Mouse (Mus musculus): Measurements from ENCODE around the gene Slc39a1.
"Not testable (repeated sequence)": the region's sequence is repeated elsewhere in the genome, so short reads cannot be mapped to it uniquely, and the experiment has no call there.

Gene Slc39a1

DNA sequence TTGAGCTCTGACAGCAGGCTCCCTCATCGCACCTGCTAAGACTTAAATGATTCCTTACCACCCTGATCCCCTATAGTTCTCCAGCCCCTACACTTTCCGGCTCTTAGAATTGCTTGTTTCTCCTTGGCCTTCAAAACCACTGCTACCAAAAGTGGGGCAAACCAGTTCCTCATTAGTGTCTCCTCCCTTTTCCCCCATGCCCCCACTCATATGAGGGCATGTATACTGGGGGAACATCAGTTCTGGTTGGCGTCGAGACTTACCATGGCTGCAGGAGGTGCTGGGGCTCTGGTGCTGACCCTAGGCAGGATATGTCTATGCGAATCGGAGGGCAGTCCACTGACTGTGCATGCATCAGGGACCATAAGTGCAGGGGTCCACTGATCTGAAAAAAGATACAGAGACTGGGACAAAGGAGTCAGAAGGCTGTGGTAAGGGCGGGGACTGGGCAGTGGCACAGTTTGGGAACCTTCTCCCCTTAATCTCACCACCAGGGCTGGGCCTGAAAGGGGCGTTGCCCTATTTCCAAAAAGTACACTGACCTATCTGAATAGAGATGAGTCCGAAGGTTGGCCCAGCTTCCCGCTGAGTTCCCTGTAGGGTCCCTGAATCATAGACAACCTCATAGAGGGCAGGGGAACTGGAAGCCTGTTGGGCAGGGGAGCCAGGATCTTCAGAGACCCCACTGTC, 6.2 kb upstream of the Slc39a1 start:
- DNase-seq (ENCODE audit: low read depth): no peak

DNA sequence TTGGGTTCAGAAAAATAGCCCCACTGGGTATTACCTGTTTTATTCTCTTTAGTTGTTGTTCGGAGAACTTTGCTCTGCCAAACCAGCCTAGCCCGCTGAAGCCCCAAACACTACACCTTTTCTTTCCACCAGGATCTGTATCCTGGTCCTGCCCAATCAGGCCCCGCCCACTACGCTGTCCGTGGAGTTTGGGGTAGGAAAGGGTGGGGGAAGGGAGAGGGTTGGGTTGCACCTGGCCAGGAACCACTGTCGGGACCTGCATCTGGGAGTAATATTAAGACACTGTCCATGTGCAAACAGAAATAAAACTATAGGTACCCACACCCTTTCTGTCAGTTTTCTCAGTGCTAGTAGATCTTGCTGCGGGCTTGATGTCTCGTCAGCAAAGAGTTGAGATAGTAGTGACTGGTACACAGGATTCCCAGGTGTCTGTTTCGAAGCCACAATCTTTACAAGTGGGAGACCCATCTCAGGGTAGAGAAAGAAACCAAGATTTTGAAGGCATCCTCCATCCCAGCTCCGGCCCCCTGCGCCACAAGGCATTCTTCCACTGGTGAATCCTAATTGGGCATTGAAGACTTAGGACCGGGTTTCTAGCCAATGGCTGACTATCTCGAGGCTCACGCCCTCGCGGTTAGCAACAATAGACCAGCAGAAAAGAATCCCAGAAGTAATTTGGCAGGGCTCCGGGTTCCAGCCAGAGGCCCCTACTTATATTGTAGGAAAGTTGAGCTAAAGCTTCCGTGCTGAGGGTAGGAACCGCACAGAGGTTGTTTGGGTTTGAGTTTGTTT, 4.8 kb upstream of the Slc39a1 start, which contains the start of gene Creb3l4:
Creb3l4 (minus strand) TSS at position 529 of the 792 bp plus-strand sequence.
- DNase-seq (ENCODE audit: low read depth): no peak

DNA sequence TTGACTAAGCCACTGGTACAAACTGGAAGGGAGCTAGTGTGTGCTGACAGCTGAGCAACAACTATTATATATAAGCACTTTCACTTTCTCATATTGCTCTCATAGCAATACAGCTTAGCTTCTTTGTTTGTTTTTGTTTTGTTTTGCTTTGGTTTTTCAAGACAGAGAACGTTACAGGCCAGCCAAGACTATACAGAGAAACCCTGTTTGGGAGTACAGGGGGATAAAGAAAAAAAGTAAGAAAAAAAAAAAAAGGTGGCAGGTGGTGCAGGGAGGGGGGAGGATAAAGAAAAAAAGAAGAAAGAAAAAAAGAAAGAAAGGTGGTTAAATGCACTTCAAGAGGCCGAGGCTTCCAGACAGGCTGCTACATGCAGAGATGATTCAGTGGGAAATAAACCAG, 2.6 kb upstream of the Slc39a1 start:
- DNase-seq (ENCODE audit: low read depth): no peak

DNA sequence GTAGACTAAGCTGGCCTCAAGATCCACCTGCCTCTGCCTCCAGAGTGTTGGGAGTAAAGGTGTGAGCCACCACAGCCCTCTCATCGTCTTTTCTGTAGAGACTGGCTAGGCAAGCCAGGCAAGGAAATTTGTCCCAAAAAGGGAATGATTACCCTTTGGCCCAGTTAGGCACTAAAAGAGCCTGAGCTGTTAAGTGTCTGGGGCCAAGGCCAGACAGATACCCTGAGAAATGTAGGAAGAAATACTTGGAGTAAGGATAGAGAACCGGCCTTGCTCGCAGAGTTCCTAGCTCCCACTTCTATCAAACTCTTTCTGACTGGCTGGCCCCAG, 377 bp upstream of the Slc39a1 start:
- no peak for DNase-seq (ENCODE audit: low read depth)

DNA sequence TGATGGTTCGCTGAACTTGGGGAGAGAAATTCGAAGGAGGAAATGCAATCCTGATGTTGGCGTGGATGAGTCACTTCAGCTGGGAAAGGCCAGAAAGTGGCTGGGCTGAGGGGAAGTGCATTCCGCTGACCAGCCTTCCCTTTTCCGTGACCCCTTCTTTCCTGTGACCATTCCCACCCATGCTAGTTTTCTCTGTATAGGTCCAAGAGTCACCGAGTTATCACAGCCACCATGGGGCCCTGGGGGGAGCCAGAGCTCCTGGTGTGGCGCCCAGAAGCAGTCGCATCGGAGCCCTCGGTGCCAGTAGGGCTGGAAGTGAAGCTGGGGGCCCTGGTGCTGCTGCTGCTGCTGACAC, 751 bp downstream of the Slc39a1 start:
- DNase-seq (ENCODE audit: low read depth): peak; percentile 51

DNA sequence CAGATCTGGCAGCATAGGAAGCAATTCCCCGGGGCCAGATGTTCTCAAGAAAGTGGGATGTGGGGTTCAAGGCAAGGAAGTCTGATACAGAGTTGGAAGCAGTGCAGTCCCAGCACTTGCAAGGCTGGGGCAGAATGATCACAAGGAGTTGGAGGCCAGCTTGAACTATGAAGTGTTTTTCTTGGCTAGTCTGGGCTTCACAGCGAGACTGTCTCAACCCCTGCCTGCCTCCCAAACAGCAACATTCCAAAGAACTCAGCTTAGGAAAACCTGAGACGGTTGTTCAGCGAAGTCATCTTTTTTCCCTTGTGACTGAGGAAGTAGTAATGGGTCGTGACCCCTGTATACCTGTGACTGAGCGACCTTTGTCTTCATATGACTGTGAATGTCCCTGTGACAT, 2.8 kb downstream of the Slc39a1 start:
- peak; percentile 54 for DNase-seq (ENCODE audit: low read depth)

DNA sequence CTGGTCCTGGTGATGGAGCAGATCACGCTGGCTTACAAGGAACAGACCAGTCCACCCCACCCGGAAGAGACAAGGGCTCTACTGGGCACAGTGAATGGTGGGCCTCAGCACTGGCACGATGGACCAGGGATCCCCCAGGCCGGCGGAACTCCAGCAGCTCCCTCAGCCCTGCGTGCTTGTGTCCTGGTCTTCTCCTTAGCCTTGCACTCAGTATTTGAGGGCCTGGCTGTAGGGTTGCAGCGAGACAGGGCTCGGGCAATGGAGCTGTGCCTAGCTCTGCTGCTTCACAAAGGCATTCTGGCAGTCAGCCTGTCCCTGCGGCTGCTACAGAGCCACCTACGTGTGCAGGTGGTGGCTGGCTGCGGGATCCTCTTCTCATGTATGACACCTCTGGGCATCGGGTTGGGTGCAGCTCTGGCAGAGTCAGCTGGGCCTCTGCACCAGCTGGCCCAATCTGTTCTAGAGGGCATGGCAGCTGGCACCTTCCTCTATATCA, 3.8 kb downstream of the Slc39a1 start:
- not testable (repeated sequence) for DNase-seq (ENCODE audit: low read depth)

DNA sequence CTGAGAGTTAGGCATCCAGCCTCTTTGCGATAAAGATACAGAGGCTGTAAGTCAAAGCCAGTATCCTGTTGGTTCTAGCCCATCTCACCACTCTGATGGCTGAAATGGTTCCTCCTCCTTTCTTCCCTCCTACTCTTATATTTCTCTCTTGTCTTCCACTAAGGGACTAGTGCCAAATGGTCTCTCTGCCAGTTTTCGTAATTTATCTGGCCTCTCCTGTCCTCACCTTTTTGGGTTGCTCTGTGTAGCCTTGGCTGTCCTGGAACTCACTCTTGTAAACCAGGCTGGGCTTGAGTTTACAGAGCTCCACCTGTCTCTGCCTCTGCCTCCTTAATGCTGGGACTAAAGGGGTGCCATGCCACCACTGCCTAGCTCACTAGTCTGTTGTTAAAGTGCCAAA, 4.7 kb downstream of the Slc39a1 start:
- DNase-seq (ENCODE audit: low read depth): not testable (repeated sequence)

DNA sequence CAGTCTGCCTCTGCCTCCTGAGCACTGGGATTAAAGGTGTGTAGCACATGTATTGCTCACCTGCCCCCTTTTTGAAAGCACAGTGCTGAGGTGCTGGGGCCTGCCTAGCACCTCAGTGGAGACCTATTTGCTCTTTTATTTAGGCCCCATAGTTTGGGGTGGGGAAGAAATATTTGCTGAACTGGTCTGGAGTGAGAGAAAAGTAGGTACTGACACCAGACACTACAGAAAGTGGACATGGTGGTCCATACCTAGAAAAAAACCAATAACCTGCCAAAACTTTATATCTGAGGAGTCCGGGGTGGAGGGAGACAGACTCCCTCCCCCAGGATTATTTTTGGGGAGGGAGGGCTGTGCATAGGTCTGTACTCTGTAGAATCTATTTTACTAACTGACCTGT, 5.2 kb downstream of the Slc39a1 start:
- DNase-seq (ENCODE audit: low read depth): not testable (repeated sequence)

DNA sequence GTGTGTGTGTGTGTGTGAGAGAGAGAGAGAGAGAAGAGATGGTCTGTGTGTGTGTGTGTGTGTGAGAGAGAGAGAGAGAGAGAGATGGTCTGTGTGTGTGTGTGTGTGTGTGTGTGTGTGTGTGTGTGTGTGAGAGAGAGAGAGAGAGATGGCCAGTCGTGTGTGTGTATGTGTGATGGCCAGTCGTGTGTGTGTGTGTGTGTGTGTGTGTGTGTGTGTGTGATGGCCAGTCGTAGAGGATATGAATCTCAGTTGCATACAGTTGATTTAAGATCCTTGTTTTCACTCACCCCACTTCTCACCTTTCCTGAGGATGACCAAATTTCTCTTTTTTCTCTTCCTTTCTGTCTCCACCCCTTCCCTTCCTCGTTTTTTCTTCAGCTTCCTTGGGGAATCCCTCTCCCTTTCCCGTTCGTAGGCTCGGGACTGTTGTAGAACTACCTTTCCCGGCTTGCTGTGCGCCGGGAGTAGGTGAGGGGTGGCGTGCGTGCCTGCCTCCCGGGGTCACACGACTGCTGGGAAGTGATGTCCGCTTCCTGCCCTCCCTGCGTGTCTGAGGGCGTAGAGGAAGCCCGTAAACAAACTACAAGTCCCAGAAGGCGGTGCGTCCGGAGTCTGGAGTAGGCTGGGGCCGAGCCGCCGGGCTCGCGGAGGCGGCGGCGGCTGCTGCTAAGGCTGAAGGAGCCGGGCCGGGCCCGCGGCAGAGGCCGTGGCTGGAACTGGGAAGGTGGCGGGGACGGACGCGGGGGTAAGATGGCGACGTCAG, 5.9 kb downstream of the Slc39a1 start, which contains the start of gene Crtc2:
Crtc2 (plus strand) TSS at position 511 of the 766 bp plus-strand sequence.
- DNase-seq (ENCODE audit: low read depth): peak; percentile 94

DNA sequence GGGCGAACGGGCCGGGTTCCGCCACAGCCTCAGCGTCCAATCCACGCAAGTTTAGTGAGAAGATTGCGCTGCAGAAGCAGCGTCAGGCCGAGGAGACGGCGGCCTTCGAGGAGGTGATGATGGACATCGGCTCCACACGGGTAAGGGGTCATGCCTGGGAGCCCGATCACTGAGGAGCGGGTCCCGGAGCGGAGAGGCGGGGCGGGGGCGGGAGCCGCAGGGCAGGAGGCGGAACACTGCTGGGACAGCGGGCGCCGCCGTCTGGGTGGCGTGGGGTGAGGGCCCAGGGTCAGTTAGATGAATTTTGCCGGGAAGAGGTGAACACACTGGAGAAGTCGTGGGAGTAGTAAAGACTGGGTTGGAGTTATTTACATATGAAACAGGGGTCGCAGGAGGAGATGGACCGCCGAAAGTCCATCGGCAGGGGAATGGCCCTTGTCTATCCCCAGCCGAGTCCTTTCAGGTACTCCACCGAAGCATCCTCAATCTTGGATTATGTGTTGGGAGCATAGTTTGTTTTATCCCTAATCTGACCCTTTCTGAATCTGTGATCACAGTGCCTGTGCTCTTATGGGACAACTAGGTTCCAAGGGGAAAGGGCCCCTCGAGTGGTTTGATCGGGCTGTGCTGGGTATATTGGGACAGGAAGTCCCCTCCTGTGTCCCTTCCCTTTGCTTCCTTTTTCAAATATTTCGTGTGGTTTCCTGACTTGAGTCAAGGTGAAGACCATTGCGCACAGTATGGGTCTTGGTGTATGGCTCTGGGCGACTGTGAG, 6.6 kb downstream of the Slc39a1 start:
- no peak for DNase-seq (ENCODE audit: low read depth)

DNA sequence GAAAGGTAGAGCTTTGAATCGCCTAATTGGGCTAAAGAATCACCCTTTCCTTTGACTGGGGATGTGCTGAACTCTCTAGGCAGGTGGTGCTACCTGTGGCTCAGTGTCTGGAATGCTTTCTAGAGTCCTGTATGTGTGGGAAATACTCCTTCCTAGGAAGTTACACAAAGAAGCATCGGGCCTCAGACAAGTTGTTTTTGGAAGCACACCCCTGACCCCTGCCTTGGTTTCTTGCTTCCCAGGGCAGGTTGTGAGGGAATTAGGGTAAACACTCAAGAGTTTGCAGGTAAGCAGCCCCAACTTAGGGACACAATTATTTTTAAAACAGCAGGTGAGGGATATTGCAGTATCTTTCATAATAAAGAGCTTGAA, 7.2 kb downstream of the Slc39a1 start:
- no peak for DNase-seq (ENCODE audit: low read depth)

DNA sequence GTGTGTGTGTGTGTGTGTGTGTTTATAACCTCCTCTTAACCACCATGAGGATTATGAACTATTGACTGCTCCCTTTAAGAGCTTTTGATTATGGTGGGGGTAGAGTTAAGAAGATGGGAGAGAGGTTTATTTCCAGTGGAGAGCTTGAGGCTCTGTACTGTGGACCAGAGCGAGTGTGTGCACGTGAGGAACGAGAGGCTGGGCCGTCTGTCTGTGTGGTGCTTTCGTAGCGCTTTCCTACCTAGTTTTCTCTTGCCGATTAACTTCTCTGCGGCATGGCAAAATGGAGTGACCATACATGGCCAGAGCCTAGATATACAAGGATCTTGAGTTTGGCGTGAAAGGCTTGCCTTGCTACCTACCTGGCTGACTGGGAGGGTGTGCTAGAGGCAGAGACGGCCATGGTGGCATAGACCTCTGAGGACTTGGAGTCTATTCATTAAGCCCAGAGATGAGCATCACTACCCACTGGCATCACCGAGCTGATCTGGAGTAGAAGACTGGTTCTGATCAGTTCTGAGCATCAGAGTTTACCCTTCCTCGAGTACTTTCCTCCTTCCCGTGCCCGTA, 7.9 kb downstream of the Slc39a1 start:
- DNase-seq (ENCODE audit: low read depth): no peak

DNA sequence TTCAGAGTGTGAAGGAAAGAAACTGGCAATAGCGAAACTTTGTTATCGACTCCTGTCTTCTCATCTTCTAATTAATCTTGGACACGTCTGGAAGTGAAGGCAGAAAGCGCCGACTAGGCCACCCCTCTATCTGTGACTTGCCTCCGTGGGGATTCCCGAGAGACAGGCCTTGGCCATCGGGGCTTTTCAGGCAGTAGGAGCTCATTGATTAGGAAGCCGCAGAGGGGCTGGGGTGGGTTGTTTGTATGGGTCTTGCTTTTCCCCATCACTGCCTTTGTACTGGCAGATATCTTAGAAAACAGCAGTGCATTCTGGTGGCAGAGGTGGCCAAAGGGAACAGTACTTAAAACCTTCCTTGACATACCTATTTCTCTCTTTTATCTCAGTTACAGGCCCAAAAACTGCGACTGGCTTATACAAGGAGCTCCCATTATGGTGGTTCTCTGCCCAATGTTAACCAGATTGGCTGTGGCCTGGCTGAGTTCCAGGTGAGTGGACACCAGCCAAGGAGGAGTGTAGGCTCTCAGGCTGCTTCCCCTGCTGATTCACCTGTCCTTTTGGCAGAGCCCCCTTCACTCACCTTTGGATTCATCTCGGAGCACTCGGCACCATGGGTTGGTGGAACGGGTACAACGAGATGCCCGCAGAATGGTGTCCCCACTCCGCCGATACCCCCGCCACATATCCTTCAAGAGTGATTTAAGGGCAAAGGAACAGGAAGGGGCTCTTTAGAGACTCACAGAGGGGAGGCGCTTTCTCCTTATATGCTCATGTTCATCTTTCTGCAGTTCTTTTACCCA, 9.0 kb downstream of the Slc39a1 start:
- no peak for DNase-seq (ENCODE audit: low read depth)

DNA sequence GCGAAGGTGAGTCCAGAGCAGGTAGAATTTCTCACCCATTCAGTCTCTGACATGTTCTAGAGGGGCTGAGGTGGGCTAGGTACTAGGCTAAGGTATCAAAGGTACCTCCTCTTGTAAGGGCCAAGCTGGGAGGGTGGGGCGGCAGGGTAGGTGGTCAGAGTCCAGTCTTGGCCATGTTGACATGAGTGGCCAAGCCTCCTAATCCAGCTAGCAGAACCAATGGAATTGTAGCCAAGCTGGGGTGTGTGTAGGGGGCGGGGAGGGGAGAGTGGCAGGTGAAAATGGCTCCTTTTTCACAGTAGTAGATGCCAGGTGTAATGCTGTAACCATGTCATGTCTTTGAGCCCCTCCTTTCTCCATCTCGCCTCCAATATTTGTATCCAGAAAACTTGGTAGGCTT, 10.5 kb downstream of the Slc39a1 start:
- no peak for DNase-seq (ENCODE audit: low read depth)

DNA sequence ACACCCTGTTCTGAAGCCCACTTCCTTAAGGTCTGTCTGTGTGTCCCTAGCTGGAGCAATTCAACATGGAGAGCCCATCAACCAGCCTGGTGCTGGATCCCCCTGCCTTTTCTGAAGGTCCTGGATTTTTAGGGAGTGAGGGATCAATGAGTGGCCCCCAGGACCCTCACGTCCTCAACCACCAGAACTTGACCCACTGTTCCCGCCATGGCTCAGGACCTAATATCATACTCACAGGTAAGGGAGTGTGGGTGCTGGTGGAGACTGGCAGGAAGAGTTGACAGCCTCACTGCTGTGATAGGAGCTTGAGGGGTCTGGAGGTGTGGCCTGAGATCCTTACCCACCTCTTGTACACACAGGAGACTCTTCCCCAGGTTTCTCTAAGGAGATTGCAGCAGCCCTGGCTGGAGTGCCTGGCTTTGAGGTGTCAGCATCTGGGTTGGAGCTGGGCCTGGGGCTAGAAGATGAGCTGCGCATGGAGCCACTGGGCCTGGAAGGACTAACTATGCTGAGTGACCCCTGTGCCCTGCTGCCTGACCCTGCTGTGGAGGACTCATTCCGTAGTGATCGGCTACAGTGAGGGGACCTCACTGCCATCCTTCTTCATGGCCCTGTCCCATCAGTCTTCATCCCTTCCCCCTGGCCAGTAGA, 15.3 kb downstream of the Slc39a1 start:
- DNase-seq (ENCODE audit: low read depth): no peak

DNA sequence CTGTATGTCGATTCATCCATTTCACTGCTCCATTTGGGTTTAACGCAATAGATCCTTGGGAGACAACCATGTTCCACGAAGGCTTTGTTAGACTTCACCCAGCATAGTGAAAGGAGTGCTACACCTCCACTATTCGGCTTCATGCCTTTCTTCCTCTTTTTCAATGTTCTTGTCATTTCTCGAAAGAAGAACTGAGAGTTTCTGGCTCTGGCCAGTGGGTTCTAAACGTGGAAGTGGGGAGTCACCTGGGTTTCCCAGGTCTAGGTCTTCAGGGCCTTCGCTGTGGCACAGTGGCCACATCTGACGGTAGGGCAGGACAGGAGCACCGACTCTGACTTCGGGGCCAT, 16.7 kb downstream of the Slc39a1 start:
- no peak for DNase-seq (ENCODE audit: low read depth)

DNA sequence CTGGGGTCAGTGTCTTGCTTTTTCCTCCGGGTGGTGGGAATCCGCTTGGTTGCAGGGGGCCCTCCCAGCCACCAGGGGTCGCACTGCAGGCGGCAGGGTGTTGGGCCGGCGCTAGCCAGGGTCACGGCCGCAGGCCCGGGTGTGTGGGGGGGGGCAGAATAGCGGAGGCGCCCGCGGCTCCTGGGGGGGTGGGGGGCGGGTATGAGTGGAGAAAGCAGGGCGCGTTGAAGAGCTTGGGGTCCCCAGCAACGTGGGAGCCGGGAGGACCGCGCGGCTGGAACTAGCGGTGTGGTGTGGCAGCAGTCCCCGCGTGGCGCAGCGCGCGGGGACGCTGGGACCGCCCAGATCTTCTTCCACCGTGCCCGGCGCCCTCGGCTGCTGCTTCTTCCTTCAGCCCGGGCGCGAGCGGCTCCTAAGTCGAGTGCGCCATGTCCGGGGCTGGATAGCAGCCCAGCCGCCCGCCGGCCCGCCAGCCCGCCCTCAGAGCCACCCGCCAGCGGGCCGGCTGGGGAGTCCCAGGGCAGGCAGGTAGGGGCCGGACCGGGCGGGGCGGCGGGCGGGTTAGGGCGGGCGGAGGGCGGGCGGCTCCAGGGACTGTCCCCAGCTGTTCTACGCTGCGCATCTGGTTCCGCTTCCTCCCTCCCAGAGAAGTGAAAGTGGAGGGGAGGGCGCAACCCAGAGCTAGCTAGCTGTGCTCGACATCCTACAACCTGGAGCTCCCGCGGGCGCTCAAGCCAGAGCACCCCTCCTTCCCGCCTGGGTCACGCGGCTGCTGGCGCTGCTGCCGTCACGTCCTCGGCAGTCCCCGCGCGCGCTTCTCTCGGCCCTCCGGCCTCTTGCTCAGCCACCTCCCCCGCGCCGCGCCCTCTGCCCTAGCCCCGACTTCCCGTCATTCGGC, 17.3 kb downstream of the Slc39a1 start, which contains the start of gene Dennd4b:
Dennd4b (plus strand) TSS at position 152 of the 898 bp plus-strand sequence.
- DNase-seq (ENCODE audit: low read depth): peak; percentile 52

All from fibroblast of lung, adult 2 months (primary cell).